Mouse (Mus musculus): ENCODE data around the gene Fen1. TPM values are rescaled to one million over a fixed set of nuclear protein-coding genes. Genes with fewer than 3 reads are reported as not detected.

Gene Fen1
- polyA plus RNA-seq (2017; shearing (Covaris generic)), result 52.0 TPM

GRCm38 (mm10) chr19:10203848-10204615 is at the start of gene Fen1, which contains the start of gene Tmem258:
Gene Fen1 (minus strand): TSS chr19:10204169.
Gene Tmem258 (plus strand): TSS chr19:10204014.

GRCm38 (mm10) chr19:10240654-10241305 is 36.8 kb upstream of the Fen1 start, which contains the start of gene Myrf:
Gene Myrf (minus strand): TSS chr19:10240748.

GRCm38 (mm10) chr19:10182670-10183298 is 21.2 kb downstream of the Fen1 start, which contains the start of gene Fads1:
Gene Fads1 (plus strand): TSS chr19:10182888.

Other genes with a start within 250 kb of the Fen1 start
- 2,424 TPM for gene Fth1, start 223.6 kb downstream of the Fen1 start, polyA plus RNA-seq (2017; shearing (Covaris generic))
- gene Best1, start 202.5 kb downstream of the Fen1 start, polyA plus RNA-seq (2017; shearing (Covaris generic)), result 0.28 TPM
- gene Rab3il1, start 202.5 kb downstream of the Fen1 start, polyA plus RNA-seq (2017; shearing (Covaris generic)), result 0.96 TPM
- gene Fads3, start 162.6 kb downstream of the Fen1 start, polyA plus RNA-seq (2017; shearing (Covaris generic)), result not detected
- 0.12 TPM for gene Fads2, start 102.4 kb downstream of the Fen1 start, polyA plus RNA-seq (2017; shearing (Covaris generic))
- gene Fads1, start 21.3 kb downstream of the Fen1 start, polyA plus RNA-seq (2017; shearing (Covaris generic)), result 13.3 TPM
- gene Tmem258, start 155 bp downstream of the Fen1 start, polyA plus RNA-seq (2017; shearing (Covaris generic)), result 330 TPM
- gene Myrf, start 36.6 kb upstream of the Fen1 start, polyA plus RNA-seq (2017; shearing (Covaris generic)), result not detected
- 0.15 TPM for gene Dagla, start 100.7 kb upstream of the Fen1 start, polyA plus RNA-seq (2017; shearing (Covaris generic))
- gene Syt7, start 184.9 kb upstream of the Fen1 start, polyA plus RNA-seq (2017; shearing (Covaris generic)), result 0.13 TPM